Mouse (Mus musculus): ENCODE results near the gene Fam124a.
"Not testable (repeated sequence)": the region's sequence is repeated elsewhere in the genome, so short reads cannot be mapped to it uniquely, and the experiment has no call there.

The Fam124a gene

DNA sequence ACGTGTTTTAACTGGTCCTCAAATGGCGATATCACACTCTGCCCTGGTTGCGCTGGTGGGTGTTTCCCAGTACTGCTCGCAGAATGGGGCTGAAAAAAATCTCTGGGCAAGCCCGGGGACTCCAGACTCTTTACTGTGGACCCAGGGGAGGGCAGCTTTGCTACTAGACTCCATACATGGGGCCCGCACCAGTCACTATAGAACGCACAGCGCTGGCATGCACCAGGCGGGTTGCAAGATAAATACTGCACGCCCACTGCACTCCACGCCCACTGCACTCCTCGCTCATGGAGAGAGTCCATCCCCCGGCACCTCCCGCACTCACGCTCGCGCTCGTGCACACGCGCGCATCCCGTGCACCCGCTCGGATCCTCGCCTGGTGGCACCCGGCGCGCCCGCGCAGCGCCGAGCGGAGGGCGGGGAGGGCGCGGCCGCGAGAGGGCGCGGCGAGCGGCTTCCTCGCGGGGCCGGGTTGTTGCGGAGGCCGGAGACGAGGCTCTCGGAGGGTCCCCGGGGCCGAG is at the start of gene Fam124a:
Gene Fam124a, plus strand, starts transcription at position 429 of the 521 bp plus-strand sequence.
- DNase-seq (ENCODE audit: low spot score) = peak; percentile 85

DNA sequence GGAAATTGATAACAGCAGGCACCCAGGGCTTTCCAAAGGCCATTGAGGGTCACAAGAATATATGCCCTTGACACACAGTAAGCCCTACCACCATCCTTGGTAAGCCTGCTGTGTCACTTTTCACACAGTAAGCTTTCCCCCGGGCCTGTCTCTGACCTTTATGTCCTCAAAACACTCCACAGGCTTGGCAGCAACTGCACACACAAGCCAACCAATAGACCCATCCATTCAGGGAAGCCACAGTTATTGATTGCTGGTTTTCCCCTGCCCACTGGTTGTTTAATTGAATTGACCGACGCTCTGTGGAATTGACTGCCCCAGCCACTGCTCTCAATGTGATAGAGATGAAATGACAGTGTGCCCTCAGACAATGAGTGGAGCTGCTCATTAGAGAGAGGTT is 49.3 kb upstream of the Fam124a start:
- no peak for DNase-seq (ENCODE audit: low spot score)

DNA sequence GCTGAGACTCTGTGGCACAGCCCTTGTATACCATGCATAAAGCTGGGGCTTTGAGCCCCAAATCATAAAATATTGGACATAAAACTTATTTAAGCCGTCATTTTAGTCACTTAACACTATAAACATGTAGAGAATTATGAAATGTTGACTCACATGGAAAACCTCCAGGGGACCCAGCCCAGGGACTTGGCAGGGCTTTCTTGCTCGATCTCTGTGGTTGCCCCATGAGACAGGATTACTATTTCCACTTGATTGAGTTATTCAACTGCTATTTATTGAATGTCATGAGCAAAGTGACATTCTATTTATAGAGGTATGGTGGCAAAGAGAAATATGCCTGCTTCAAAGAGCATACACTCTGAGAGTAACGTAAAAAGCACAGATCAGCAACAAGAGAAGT is 46.2 kb upstream of the Fam124a start:
- DNase-seq (ENCODE audit: low spot score) = no peak

DNA sequence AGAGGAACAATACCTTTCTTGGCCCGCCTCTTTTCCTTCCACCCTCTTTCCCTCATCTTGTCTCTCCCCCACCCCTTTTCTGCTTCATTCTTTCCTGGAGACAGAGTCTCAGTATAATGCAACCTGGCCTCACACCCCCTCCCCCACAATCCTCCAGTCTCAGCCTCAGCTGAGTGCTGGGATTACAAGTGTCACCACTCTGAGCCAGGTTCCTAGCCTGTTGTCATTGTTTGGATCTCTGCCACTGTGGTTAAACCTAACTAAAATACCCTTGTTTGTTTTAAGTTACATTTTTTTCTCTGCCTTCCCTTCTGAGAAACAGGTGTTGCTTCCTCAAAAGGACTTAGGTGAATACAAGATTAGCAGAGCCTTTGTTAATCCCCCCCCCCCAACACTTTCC is 42.7 kb upstream of the Fam124a start:
- no peak for DNase-seq (ENCODE audit: low spot score)

DNA sequence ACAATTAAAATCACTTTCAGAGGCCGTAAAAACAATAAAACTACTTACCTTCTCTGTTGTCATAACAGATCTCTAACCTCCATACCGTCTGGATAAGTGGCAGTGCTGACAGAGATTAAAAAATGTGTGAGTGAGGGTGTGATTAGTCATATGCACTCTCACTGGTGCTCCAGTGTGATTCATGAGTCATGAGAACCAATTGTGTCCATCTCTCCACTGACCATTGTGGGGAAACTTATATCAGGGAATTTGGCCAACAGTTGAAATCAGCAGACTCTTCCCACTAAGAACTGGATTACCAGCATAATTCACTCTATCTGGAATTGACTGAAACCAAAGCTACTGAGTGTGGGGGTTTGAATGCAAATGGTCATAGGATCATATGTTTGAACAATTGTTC is 24.6 kb upstream of the Fam124a start:
- no peak for DNase-seq (ENCODE audit: low spot score)

DNA sequence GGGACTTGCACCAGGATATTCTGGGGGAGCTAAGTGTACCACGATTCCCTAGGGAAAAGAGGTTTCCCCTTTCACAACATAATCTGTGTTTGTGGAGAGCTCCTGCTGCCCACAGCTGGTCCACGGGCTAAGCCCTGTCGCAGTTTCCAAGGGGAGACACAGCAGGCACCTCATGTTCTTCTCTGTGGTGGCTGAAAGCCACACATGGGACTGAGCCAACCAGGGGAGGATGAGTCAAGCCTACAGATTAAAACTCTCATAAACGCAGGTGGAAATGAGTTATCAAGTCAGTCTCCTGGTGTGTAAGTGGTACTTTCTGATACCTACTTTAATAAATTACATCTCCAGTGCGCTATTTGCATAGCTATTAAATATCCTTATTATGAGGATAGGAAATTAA is 19.4 kb upstream of the Fam124a start:
- no peak for DNase-seq (ENCODE audit: low spot score)

DNA sequence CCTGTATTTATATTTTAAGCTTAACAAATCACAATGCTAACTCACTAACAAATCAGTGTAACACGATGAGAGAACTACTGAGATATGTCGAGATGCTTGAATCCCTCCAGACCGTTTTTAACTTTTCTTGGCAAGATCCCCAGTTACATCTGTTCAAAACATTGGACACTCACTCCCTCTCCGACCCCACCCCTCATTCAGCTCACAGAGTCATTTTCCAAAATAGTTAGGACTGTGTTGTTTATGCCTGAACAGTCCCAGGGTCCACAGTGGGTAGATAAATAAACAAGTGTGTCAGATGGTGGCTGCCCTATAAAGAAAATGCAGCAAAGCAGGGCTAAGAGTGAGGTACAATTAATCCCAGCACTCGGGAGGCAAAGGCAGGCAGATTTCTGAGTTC is 18.5 kb upstream of the Fam124a start:
- no peak for DNase-seq (ENCODE audit: low spot score)

DNA sequence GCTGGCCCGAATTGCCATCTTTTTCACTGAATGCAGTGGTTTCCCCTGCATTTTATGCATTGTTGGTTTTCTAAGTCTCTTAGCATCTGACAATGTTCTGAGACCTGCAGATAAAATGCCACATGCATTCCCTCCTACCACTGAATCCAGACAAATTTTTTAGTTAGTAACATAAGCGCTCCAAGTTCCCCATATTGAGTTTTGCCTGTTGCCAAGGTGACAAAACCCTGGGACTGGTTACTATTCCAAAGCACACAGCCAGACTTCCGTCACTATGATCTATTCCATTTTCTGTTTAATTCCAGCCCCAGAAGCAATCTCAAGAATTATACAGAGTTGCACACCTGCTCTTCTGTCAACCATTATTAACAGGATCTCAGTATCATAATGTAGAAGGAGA is 15.7 kb upstream of the Fam124a start:
- DNase-seq (ENCODE audit: low spot score) = no peak

DNA sequence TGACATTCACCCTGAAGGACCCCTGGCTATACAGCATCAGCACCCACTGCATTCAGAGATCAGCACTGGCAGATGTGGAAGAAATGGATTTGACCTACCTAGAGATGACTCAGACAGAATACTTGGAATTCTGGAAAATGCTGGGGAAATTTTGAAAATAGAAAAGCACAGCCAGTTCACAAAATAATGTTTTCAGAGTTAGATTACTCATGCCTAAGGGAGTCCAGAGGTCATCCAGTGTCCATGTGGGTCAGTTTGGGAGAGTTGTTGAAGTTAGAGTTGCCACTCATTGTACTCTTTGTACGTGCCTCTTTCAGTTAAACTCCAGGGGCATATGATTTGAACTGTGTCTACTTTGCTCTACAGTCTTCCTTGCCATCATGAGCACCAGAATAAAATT is 13.8 kb upstream of the Fam124a start:
- DNase-seq (ENCODE audit: low spot score) = no peak

DNA sequence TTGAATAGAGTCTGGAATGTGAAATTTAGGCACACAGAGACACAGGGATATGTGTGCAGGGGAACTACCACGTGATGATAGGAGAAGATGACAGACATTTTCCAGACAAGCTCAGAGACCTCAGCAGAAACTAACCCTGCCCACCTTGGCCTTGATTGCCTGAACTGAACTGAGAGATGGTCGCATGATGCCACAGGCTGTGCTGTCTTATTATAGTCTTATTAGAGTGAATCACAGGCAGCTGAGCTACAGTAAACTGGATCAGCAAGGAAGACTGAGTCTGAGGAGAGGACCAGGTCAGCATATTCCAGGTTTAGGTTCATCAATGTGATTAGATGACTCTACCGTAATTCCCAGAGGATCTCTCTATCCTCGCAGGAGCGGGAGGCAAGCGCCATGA is 9.2 kb upstream of the Fam124a start:
- DNase-seq (ENCODE audit: low spot score) = no peak

DNA sequence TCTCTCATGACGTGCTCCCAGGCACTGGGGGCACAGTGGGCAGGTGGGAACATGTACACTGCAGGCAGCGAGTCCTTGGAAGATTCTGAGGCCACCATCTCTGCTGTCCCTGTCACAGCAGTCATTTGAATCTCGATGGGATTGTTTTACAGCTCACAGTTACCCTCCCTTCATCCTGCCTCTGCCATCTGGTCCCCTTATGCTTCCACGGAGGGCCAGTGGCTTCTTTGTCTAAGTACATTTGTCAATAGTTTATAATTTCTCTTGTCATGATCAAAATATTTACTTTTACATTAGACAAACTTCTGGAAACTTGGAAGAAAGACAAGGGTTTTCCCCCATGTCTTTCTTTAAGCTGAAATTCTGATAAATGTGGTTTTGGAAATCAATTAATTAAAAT is 8.8 kb upstream of the Fam124a start:
- DNase-seq (ENCODE audit: low spot score) = no peak

DNA sequence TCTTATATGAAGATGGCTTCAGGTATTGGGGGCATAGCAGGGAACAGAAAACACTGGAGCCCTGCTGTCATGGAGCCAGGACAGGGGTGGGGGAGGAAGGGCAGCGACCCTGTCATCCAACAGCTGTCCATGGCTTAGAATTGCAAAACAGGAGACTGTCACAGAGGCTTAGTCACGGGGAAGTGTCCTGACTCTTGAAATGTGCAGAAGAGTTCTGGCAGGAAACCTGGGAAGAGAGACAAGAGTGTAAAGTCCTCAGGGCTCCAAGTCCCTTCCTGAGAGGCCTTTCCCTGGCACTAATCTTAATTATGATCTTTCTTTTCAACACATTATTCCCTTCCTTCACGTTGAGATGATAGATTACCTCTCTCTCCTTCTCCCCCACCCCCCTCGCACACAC is 5.4 kb upstream of the Fam124a start:
- no peak for DNase-seq (ENCODE audit: low spot score)

DNA sequence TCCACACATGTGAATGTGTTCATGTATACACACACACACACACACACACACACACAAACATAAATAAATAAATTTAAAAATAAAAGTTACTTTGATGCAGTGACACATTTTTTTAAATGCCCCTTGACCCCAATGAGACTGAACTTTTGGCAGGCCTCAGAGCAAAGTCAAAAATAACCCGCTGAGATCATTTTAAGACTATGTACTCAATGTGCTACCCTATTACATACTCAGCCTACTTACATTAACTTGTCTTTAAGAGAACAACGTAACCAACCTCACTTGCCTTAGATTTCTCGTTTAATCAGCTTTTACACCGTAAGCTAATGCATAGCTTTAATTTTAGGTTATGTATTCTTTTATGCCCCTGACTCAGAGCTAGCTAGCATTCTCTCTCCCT is 2.8 kb upstream of the Fam124a start:
- DNase-seq (ENCODE audit: low spot score) = no peak

DNA sequence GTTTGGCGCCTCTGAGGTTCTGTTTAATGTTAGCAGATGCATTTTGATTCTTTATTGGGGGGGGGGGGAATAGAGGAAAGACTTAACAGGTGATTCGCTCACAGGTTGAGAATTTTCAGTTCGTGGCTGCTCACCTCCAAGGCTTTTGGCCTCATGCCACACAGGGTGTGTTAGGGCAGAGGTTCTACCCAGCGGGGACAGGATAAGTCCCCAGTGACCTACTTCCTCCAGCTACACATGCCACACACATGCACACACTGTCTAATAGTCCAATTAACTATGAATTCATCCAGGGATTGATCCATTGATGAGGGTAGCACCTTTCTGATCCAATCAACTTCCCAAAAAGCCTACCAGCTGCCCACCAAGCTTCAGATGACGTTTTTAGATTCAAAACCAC is 1.8 kb upstream of the Fam124a start:
- DNase-seq (ENCODE audit: low spot score) = no peak

DNA sequence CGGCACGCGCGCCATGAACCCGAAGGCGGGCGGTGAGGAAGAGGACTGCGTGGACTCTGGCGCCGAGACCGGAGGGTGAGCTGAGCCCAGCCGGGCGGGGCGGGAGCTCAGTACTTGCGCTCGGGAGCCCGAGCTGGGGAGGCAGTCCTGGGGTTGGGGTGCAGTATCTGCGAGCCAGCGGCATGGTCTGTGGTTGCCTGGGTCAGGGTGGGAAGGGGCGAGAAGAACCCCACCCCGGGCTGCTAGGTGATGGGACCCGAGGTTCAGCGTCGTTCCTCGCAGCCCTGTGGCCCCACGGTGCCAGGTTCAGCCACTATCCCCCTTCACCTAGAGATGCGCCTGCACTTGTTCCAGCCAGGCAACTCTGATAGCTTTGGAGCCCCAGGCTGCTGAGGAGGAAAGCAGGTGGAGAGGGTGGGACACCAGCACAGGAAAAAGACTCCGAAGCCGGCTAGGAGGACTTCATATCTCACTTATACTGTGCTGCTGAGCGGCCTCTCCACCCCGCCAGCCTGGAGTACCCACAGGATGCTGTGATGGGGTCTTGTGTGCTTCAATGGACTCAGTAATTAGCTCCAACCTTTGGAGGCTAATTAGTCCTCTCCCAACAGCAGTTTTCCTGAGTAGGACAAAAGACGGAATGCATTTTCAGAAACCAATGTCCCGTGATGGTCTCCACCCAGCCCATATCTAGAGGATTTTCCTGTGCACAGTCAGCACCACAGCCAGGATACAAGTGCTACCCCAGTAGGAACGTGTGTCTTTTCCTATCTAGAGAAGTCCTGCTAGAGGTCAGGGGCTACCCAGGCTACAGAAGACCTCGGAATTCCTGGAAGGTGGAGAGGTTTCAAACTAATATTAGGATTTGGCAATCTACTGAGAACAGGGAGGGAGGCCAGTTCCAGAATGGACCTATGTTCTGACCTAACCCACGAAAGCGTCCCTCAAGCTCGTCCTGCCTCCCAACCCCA is 588 bp downstream of the Fam124a start:
- DNase-seq (ENCODE audit: low spot score) = peak; percentile 47

DNA sequence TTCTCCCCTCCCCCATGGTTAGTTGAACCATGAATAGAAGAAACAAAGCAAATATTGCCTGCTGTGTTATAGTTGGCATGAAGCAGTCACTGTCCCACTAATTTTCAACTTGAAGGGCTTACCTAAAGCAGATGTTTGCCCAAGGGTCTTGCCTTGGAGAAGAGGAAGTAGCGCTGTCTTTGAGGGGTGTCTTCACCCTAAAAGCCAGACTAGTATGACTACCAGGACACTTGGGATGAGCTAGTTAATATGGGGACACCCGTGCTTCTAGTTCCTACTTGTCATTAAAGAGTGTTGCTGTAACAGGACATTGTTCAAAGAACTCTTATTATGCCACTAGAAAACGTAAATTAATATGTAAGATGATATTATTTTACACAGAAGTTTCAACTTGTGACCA is 1.6 kb downstream of the Fam124a start:
- DNase-seq (ENCODE audit: low spot score) = no peak

DNA sequence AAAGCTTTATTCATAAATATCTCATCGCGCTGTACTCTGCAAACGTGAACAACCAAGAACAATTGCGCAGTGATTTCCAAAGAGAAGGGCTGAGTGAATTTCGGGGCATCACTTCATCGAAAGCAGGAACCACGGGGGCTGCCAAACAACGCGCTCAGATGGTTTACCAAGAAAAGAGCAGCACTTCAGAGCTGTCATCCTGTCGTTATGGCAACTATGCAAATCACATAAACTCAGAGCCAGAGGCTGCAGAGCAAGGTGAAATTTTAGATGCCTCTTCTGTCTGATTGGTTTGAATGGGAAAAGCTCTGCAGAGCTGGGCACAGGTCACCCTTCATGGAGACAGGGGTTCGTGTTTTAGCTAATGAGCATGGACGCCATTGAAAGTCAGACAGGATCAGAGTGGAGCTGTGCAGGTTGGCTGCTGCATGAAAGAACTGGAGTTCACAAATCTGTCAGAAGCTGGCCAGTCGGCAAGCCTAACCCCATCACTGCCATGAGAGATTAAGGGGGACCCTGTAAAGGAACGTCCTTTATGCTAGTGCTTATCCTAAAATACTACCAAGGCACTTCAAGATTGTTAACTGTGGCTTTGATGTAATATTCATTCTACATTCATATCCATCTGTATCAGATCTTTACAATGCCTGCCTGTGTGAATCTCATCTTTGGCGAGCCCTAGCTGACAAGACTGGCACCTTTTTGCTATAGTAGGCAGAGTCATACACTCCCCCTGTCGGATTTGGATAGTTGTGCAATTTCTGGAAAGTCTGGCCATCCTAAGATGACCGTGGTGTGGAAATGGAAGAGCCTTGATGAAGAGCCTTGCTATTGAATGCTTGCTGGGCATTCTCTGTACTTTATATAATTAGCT is 6.6 kb downstream of the Fam124a start:
- DNase-seq (ENCODE audit: low spot score) = no peak

DNA sequence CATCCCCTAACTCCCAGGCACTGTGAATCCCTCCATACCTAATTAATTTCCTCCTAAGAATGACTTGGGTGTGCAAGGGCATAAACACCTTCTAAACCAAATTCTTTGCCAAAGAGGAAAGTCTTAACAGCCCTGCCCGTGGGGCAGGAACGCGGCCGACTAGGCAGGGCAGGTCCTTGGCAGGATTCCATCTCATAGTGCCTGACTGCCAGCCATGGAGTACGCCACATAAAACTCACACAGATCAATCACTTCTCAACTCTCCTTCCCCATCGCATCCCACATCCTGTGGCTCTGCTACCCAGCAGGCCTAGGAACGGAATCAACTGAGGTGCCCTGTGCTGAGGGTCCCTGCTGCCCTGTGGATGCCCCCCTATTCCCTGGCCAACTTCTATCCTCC is 8.1 kb downstream of the Fam124a start:
- no peak for DNase-seq (ENCODE audit: low spot score)

DNA sequence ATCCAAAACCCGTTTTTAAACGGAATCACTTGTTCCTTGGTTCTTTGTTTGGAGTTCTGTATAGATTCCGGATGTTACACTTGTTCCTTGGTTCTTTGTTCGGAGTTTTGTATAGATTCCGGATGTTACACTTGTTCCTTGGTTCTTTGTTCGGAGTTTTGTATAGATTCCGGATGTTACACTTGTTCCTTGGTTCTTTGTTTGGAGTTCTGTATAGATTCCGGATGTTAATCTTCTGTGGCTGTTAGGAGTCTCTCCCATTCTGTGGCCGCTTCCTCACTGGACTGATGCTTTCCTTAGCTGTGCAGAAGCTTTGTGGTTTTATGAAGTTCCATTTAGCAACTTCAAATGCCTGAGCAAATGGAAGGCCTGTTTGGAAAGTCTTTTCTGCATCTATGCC is 11.3 kb downstream of the Fam124a start, which contains the start of gene Gm4131:
Gene Gm4131, minus strand, starts transcription at position 101 of the 400 bp plus-strand sequence.
- not testable (repeated sequence) for DNase-seq (ENCODE audit: low spot score)

DNA sequence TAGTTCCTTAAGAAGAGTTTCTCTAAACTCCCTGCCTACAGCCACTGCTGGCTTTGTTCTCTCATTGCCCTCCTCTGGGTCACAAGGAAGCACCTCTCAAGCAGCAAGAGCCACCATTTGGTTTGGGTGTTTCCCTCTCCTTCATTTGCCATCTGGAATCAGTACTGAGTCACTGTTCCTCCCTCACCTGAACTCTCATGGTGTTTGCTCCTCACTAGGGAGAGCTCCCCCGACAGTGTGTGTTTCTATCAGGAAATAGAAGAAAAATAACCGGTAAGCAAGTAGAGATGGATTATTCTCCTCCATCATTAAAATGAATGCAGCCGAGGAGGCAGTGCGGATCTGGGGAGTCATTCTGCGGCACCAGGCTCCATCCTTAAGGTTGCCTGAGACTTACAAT is 13.9 kb downstream of the Fam124a start:
- no peak for DNase-seq (ENCODE audit: low spot score)

DNA sequence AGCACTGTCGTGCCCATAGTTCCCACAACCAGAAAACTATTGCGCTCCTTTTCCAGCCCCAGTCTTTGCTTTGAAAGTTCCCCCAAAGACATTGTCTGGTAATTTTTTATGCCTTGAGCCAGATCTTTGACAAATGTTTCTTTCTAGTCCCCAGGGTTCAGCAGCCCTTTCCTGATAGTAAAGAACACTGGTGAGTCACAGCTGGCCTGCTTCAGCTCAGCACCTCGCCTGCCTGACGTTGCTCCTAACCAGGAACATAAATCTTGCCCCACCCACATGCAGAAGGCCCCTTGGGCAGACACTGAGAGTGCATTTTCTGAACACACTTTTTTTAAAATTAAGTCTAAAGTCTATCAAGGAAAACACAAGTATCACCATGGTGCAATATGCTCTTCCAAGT is 14.8 kb downstream of the Fam124a start:
- no peak for DNase-seq (ENCODE audit: low spot score)

DNA sequence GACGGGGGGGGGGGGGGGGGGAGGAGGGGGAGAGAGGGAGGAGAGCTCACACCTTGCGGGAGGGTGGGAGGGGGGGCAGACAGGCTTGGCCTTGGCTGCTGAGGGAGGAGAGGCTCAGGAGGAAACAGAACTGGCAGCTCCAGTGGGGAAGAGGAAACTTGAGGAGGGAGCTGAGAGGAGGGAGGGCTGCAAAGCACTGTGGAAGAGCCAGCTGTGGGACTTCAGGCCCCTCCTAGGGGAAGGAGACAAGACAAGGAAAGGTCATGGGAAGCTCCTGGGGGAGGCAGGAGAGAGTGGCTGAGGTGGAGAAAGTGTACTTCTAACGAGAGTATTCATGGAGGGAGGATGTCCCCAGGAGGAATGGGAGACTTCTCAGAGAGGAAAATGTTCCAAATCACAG is 17.9 kb downstream of the Fam124a start:
- no peak for DNase-seq (ENCODE audit: low spot score)

DNA sequence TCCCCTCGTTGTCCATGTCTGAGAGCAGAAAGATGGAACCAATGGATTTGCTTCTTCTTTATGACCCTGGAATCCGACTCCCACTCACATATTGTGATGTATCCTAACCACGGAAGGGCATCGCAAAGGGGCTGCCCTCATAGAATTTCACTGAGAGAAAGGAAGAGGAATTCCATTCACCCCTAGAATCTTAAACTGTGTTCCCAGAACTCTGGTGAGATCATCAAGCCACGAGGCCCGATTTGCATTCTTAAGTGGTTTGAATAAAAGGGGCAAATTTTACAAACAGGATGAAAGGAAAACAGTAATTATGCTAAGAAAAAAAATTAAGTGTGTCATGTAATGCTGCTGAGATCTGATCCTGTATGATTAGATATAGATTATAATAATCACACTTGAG is 19.4 kb downstream of the Fam124a start:
- no peak for DNase-seq (ENCODE audit: low spot score)
